Mouse (Mus musculus): ENCODE results near the gene Noc2l. TPM values are rescaled to one million over a fixed set of nuclear protein-coding genes. Genes with fewer than 3 reads are reported as not detected.

Gene Noc2l
- polyA plus RNA-seq (2015; fragmentation: Nextera tagmentation; extraction: Ambion mirVana): 35.2 and 35.4 TPM in 2 replicates

GRCm38 (mm10) chr4:156235808-156236533 lies at the start of gene Noc2l:
Gene Noc2l (plus strand): TSS chr4:156236010.

GRCm38 (mm10) chr4:156197131-156197828 lies 38.5 kb upstream of the Noc2l start, which contains the start of gene Agrn:
Gene Agrn (minus strand): TSS chr4:156197488.

GRCm38 (mm10) chr4:156200623-156201475 lies 35.0 kb upstream of the Noc2l start, which contains the start of gene Isg15:
Gene Isg15 (minus strand): TSS chr4:156200818.

GRCm38 (mm10) chr4:156203001-156203412 lies 32.8 kb upstream of the Noc2l start, which contains the start of gene AW011738:
Gene AW011738 (plus strand): TSS chr4:156203304.

GRCm38 (mm10) chr4:156215649-156216048 lies 20.2 kb upstream of the Noc2l start, which contains the start of gene Perm1:
Gene Perm1 (plus strand): TSS chr4:156215868.

GRCm38 (mm10) chr4:156234701-156235213 lies 1.1 kb upstream of the Noc2l start, which contains the start of gene Plekhn1:
Gene Plekhn1 (minus strand): TSS chr4:156234857.

GRCm38 (mm10) chr4:156255078-156255839 lies 19.4 kb downstream of the Noc2l start, which contains the start of gene Samd11:
Gene Samd11 (minus strand): TSS chr4:156255657.

Small RNAs within 50 kb of the gene (microRNA-seq; reads per million reads assigned to microRNA genes)
- gene Mir7658: 1.5 reads per million

Other genes with a start within 250 kb of the Noc2l start
- gene B3galt6, start 243.4 kb upstream of the Noc2l start, polyA plus RNA-seq (2015; fragmentation: Nextera tagmentation; extraction: Ambion mirVana): 9.5 and 10.8 TPM in 2 replicates
- 117 and 120 TPM in 2 replicates for gene Sdf4, start 243.1 kb upstream of the Noc2l start, polyA plus RNA-seq (2015; fragmentation: Nextera tagmentation; extraction: Ambion mirVana)
- gene Tnfrsf4, start 222.2 kb upstream of the Noc2l start, polyA plus RNA-seq (2015; fragmentation: Nextera tagmentation; extraction: Ambion mirVana): 0.46 and 0.61 TPM in 2 replicates
- 1.2 and 1.8 TPM in 2 replicates for gene Tnfrsf18, start 209.8 kb upstream of the Noc2l start, polyA plus RNA-seq (2015; fragmentation: Nextera tagmentation; extraction: Ambion mirVana)
- gene Ttll10, start 176.6 kb upstream of the Noc2l start, polyA plus RNA-seq (2015; fragmentation: Nextera tagmentation; extraction: Ambion mirVana): 1.7 and 2.4 TPM in 2 replicates
- 5.8 and 6.9 TPM in 2 replicates for gene 9430015G10Rik, start 126.0 kb upstream of the Noc2l start, polyA plus RNA-seq (2015; fragmentation: Nextera tagmentation; extraction: Ambion mirVana)
- 1.2 and 1.4 TPM in 2 replicates for gene Rnf223, start 105.5 kb upstream of the Noc2l start, polyA plus RNA-seq (2015; fragmentation: Nextera tagmentation; extraction: Ambion mirVana)
- gene Agrn, start 38.5 kb upstream of the Noc2l start, polyA plus RNA-seq (2015; fragmentation: Nextera tagmentation; extraction: Ambion mirVana): 21.2 and 22.6 TPM in 2 replicates
- 5.7 and 11.4 TPM in 2 replicates for gene Isg15, start 35.2 kb upstream of the Noc2l start, polyA plus RNA-seq (2015; fragmentation: Nextera tagmentation; extraction: Ambion mirVana)
- 0.70 and 0.96 TPM in 2 replicates for gene AW011738, start 32.7 kb upstream of the Noc2l start, polyA plus RNA-seq (2015; fragmentation: Nextera tagmentation; extraction: Ambion mirVana)
- 0.17 and 0.35 TPM in 2 replicates for gene Perm1, start 20.1 kb upstream of the Noc2l start, polyA plus RNA-seq (2015; fragmentation: Nextera tagmentation; extraction: Ambion mirVana)
- 12.3 and 12.7 TPM in 2 replicates for gene Plekhn1, start 1.2 kb upstream of the Noc2l start, polyA plus RNA-seq (2015; fragmentation: Nextera tagmentation; extraction: Ambion mirVana)
- gene Samd11, start 19.6 kb downstream of the Noc2l start, polyA plus RNA-seq (2015; fragmentation: Nextera tagmentation; extraction: Ambion mirVana): 0.89 and 0.91 TPM in 2 replicates
- not detected in 2 replicates for gene Vmn2r-ps159, start 95.1 kb downstream of the Noc2l start, polyA plus RNA-seq (2015; fragmentation: Nextera tagmentation; extraction: Ambion mirVana)

Measured in urinary bladder, postnatal 0 days (tissue).